In the genomic region with DNA sequence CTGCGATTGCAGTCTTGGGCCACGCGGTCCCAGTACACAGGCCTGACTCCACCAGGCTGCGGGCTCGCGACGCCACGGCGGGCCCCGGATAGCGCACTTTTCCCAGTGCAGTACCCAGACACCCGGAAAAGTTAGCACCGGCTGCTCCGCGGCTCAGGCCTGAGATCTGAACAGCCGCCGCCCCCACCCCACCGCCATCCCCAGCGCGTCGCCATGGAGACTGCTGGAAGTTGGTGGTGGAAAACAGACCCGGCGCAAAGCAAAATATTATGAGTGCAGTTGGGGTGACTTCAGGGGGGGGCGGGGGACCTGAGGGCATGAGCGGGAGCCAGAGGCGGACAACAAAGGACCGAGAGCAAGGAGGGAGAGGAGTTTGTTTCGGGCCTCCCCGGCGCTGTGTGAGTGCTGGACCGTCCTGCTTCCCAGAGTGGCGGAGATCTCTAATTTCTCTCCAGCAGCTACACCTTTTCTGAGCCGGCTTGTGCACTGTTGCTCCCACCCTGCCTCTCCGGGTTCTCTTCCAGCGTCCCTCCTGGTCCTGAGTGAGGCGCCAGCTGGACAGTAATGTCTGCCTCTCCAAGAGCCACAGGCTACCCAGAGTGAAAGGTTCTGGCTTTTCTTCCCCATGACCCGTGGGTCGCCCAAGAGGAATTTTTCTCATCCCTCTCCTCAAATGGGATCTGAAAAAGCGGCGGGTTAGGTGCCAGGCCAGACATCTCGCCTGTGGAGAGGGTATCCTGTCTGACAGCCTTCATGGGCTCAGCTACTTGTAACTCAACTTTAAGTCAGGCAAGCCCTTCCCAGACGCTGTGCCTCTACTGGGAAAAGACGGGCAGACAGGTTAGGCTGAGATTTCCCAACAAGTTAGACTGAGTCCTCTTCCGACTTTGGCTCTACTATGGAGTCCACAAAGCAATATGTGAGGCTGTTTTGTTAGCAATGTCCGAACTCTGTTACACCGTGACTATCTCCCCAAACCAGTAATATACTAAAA, we compare ENCODE assay signal across 9 mouse cellular contexts. TPM values are rescaled to one million over a fixed set of nuclear protein-coding genes. Genes with fewer than 3 reads are reported as not detected.
DNase-seq lines count a peak whose midpoint lies in the region; ATAC-seq and TF ChIP-seq lines count a peak whose summit lies in the region.
"Had no signal": no experiment of that assay in that cellular context is flagged by ENCODE, and none has a peak within 500 bp of the region (broad histone marks: within the 10 kb centered on the region; RNA-seq: fewer than 3 reads in every experiment).

No protein-coding gene starts in this region.

- H3K4me2 ChIP-seq in lung, postnatal 0 days (replicated peaks; ENCODE audit: low read depth, low read length), result peak overlapping the region; percentile 20
- peak overlapping the region; percentile 77 for H3K4me2 ChIP-seq in hindbrain, postnatal 0 days (ENCODE audit: low read depth, low read length)

- no peak for TF ChIP-seq CTCF in lung, postnatal 0 days (IDR thresholded peaks at IDR 0.05)
- no peak for TF ChIP-seq CTCF in hindbrain, postnatal 0 days (IDR thresholded peaks at IDR 0.05; ENCODE audit: low read depth)

- H3K4me1 ChIP-seq in lung, postnatal 0 days (ENCODE audit: insufficient read depth, low read depth, low read length), result peaks cover 5% of the 10 kb centered on the region; the same call in 1 of the 2 replicates
- H3K4me1 ChIP-seq in hindbrain, postnatal 0 days (ENCODE audit: insufficient read depth, low read length), result peaks cover 15% of the 10 kb centered on the region

- peak; percentile 57 for ATAC-seq in lung, postnatal 0 days
- ATAC-seq in hindbrain, postnatal 0 days, result peak; percentile 69

- peak overlapping the region; percentile 26 for H3K4me3 ChIP-seq in lung, postnatal 0 days (ENCODE audit: low read depth, low read length)
- H3K4me3 ChIP-seq in hindbrain, postnatal 0 days (ENCODE audit: low read length), result peak overlapping the region; percentile 49

- WGBS in lung, postnatal 0 days, result 6% methylated on average over 44 of the region's 46 CpGs
- WGBS in hindbrain, postnatal 0 days, result 6% methylated on average over 45 of the region's 46 CpGs

- no peak for TF ChIP-seq EP300 in lung, postnatal 0 days (IDR thresholded peaks at IDR 0.05)

- H3K36me3 ChIP-seq in lung, postnatal 0 days (ENCODE audit: insufficient read depth, low read length), result no peaks in the 10 kb centered on the region
- no peaks in the 10 kb centered on the region for H3K36me3 ChIP-seq in hindbrain, postnatal 0 days (ENCODE audit: insufficient read depth, low read length)

- no peak overlapping the region for H3K27ac ChIP-seq in lung, postnatal 0 days (ENCODE audit: low read length)
- H3K27ac ChIP-seq in hindbrain, postnatal 0 days, result peak overlapping the region; percentile 84

- DNase-seq in cerebellum, postnatal 14 days, result peak; percentile 25 to 32
- no peak for DNase-seq in cerebellum, postnatal 36 days
- no peak for DNase-seq in lung, postnatal 0 days (ENCODE audit: low spot score)
- no peak for DNase-seq in lung, postnatal 25 days (ENCODE audit: low spot score)
- peak; percentile 74 for DNase-seq in hindbrain, postnatal 0 days (ENCODE audit: low spot score)
- DNase-seq in retina, embryonic 14.5 days (ENCODE audit: low spot score), result peak; percentile 58
- no peak for DNase-seq in natural killer cell, adult 2 months (ENCODE audit: low spot score in 2 of 2)
- no peak for DNase-seq in layer of hippocampus, postnatal 14 days (ENCODE audit: low spot score in 2 of 2)

- no peaks in the 10 kb centered on the region for H3K9me3 ChIP-seq in lung, postnatal 0 days (ENCODE audit: low read length)
- H3K9me3 ChIP-seq in hindbrain, postnatal 0 days (ENCODE audit: low read length), result no peaks in the 10 kb centered on the region

- H3K27me3 ChIP-seq in lung, postnatal 0 days (replicated peaks; ENCODE audit: insufficient read depth, low read length), result peaks cover 76% of the 10 kb centered on the region
- peaks cover 19% of the 10 kb centered on the region; the same call in 1 of the 2 replicates for H3K27me3 ChIP-seq in hindbrain, postnatal 0 days (ENCODE audit: insufficient read depth, low read length)

- H3K9ac ChIP-seq in lung, postnatal 0 days (replicated peaks; ENCODE audit: low read depth), result no peak overlapping the region
- peak overlapping the region; percentile 54 for H3K9ac ChIP-seq in hindbrain, postnatal 0 days (replicated peaks; ENCODE audit: low read length)

RNA-seq across cellular contexts. Expression of gene Rfx4, which starts 4.6 kb away (rescaled TPM):
- 0.08 TPM in 1 of 2 replicates, not detected in the other for polyA plus RNA-seq in lung, postnatal 0 days (2015; fragmentation: Nextera tagmentation; extraction: Ambion mirVana)
- total RNA-seq in hindbrain, postnatal 0 days (2014; rRNA removed), result 16.7 and 21.5 TPM in 2 replicates
- polyA plus RNA-seq in hindbrain, postnatal 0 days (2015; fragmentation: Nextera tagmentation; extraction: Ambion mirVana), result 16.1 and 17.1 TPM in 2 replicates
- total RNA-seq in layer of hippocampus, postnatal 14 days (2021), result 10 to 100 TPM; 13.1 to 15.4 TPM
- total RNA-seq: neutrophil, adult 5-6 weeks had no signal

Comparison
In these comparisons a context has a peak if more than half of its experiments do, and no peak if none do; other contexts are left out.
1. DNase-seq: peak in cerebellum, postnatal 14 days (2 of 2), hindbrain, postnatal 0 days (single experiment) and retina, embryonic 14.5 days (single experiment); none in cerebellum, postnatal 36 days (0 of 2), lung, postnatal 0 days (single experiment), lung, postnatal 25 days (single experiment), natural killer cell, adult 2 months (0 of 2) and layer of hippocampus, postnatal 14 days (0 of 2).